Comparison of ENCODE assay signal across 8 mouse cellular contexts in genomic region chr15:3582807-3583636, GRCm38 (mm10). TPM values are rescaled to one million over a fixed set of nuclear protein-coding genes. Genes with fewer than 3 reads are reported as not detected.
DNase-seq lines count a peak whose midpoint lies in the region; ATAC-seq and TF ChIP-seq lines count a peak whose summit lies in the region.

Gene Ghr (minus strand): TSS chr15:3583492.

- peak; percentile 88 for TF ChIP-seq CTCF in heart, adult 2 months (IDR thresholded peaks at IDR 0.05)

- H3K4me3 ChIP-seq in embryonic facial prominence, embryonic 11.5 days (ENCODE audit: low read depth, low read length) = peak within 1 kb of the TSS; percentile 62
- peak within 1 kb of the TSS; percentile 97 for H3K4me3 ChIP-seq in heart, adult 2 months
- H3K4me3 ChIP-seq in limb, embryonic 12.5 days (replicated peaks) = peak within 1 kb of the TSS; percentile 68
- H3K4me3 ChIP-seq in midbrain, embryonic 15.5 days = peak within 1 kb of the TSS; percentile 65

- H3K36me3 ChIP-seq in embryonic facial prominence, embryonic 11.5 days (replicated peaks; ENCODE audit: control insufficient read depth, insufficient read depth, low read depth, low read length) = no peaks in the 10 kb centered on the region
- peaks cover 21% of the 10 kb centered on the region for H3K36me3 ChIP-seq in heart, adult 2 months (ENCODE audit: control insufficient read depth, insufficient read depth, low read length)
- H3K36me3 ChIP-seq in limb, embryonic 12.5 days = no peaks in the 10 kb centered on the region
- H3K36me3 ChIP-seq in midbrain, embryonic 15.5 days (replicated peaks) = no peaks in the 10 kb centered on the region

- peak; percentile 77 for TF ChIP-seq POLR2A in heart, adult 2 months (IDR thresholded peaks at IDR 0.05; ENCODE audit: insufficient read depth, low read depth, low read length)

- intact Hi-C loops in heart, adult 2 months (cut with DNase I) = loop anchor here (2.0 to 5.0 kb wide), 6 partner anchors 76 to 376 kb away; no protein-coding TSS in a partner anchor

- H3K4me1 ChIP-seq in embryonic facial prominence, embryonic 11.5 days (ENCODE audit: control insufficient read depth, insufficient read depth, low read length) = no peaks in the 10 kb centered on the region
- H3K4me1 ChIP-seq in heart, adult 2 months (ENCODE audit: control insufficient read depth, insufficient read depth, low read length) = peaks cover 2% of the 10 kb centered on the region
- peaks cover 9% of the 10 kb centered on the region for H3K4me1 ChIP-seq in limb, embryonic 12.5 days (replicated peaks)
- 0 out of 2 replicates have a peak, but pooled peaks cover 6% of the 10 kb centered on the region for H3K4me1 ChIP-seq in midbrain, embryonic 15.5 days

- no peaks in the 10 kb centered on the region for H3K9me3 ChIP-seq in embryonic facial prominence, embryonic 11.5 days (replicated peaks; ENCODE audit: control insufficient read depth, low read length)
- no peaks in the 10 kb centered on the region for H3K9me3 ChIP-seq in limb, embryonic 12.5 days
- no peaks in the 10 kb centered on the region for H3K9me3 ChIP-seq in midbrain, embryonic 15.5 days

- H3K79me2 ChIP-seq in heart, adult 2 months (replicated peaks; ENCODE audit: control insufficient read depth, insufficient read depth, low read length) = no peaks in the 10 kb centered on the region

- under 1% methylated on average over 49 of the region's 52 CpGs for WGBS in embryonic facial prominence, embryonic 11.5 days
- 0% methylated on average over 48 of the region's 52 CpGs for WGBS in heart, adult 2 months
- under 1% methylated on average over 49 of the region's 52 CpGs for WGBS in limb, embryonic 12.5 days
- WGBS in midbrain, embryonic 15.5 days = under 1% methylated on average over 51 of the region's 52 CpGs

- peak within 1 kb of the TSS; percentile 83 for H3K4me2 ChIP-seq in embryonic facial prominence, embryonic 11.5 days (ENCODE audit: low read depth, low read length)
- peak within 1 kb of the TSS; percentile 71 for H3K4me2 ChIP-seq in limb, embryonic 12.5 days
- peak within 1 kb of the TSS; percentile 68 for H3K4me2 ChIP-seq in midbrain, embryonic 15.5 days

- peak; percentile 18 to 33 for DNase-seq in spleen, adult 18-20 months
- no peak for DNase-seq in spleen, adult 12 weeks (ENCODE audit: low spot score)
- DNase-seq in embryonic facial prominence, embryonic 11.5 days (ENCODE audit: low spot score) = peak; percentile 92
- DNase-seq in heart, adult 2 months = peak; percentile 90 to 91
- DNase-seq in kidney, adult 8-10 months = peak; percentile 91 to 92
- peak; percentile 11 to 13 for DNase-seq in spleen, postnatal 14 days (ENCODE audit: low spot score in 2 of 2)

- ATAC-seq in embryonic facial prominence, embryonic 11.5 days (replicated peaks; ENCODE audit: insufficient number of reproducible peaks, low FRiP score, low TSS enrichment, low read depth) = peak; percentile 93
- peak; percentile 88 for ATAC-seq in limb, embryonic 12.5 days (ENCODE audit: insufficient number of reproducible peaks, insufficient read depth, low FRiP score, low TSS enrichment, low read depth)
- ATAC-seq in midbrain, embryonic 15.5 days (replicated peaks) = peak; percentile 97

- no peaks in the 10 kb centered on the region for H3K27me3 ChIP-seq in embryonic facial prominence, embryonic 11.5 days (ENCODE audit: control insufficient read depth, insufficient read depth, low read length)
- H3K27me3 ChIP-seq in heart, adult 2 months (ENCODE audit: control insufficient read depth, insufficient read depth, low read length) = no peaks in the 10 kb centered on the region
- 0 out of 2 replicates have a peak, but pooled peaks cover 2% of the 10 kb centered on the region for H3K27me3 ChIP-seq in limb, embryonic 12.5 days
- no peaks in the 10 kb centered on the region for H3K27me3 ChIP-seq in midbrain, embryonic 15.5 days (replicated peaks)

- peak within 1 kb of the TSS; percentile 80 for H3K27ac ChIP-seq in embryonic facial prominence, embryonic 11.5 days (replicated peaks; ENCODE audit: low read depth, low read length)
- H3K27ac ChIP-seq in heart, adult 2 months = peak within 1 kb of the TSS; percentile 98
- H3K27ac ChIP-seq in limb, embryonic 12.5 days = peak within 1 kb of the TSS; percentile 95
- H3K27ac ChIP-seq in midbrain, embryonic 15.5 days = peak within 1 kb of the TSS; percentile 87

- TF ChIP-seq EP300 in heart, adult 2 months (IDR thresholded peaks at IDR 0.05; ENCODE audit: insufficient read depth, low read depth, low read length) = peak; percentile 67

- H3K9ac ChIP-seq in embryonic facial prominence, embryonic 11.5 days (replicated peaks; ENCODE audit: low read length) = peak within 1 kb of the TSS; percentile 77
- H3K9ac ChIP-seq in heart, adult 2 months (ENCODE audit: low read depth, low read length) = peak within 1 kb of the TSS; percentile 93
- H3K9ac ChIP-seq in limb, embryonic 12.5 days (replicated peaks) = peak within 1 kb of the TSS; percentile 77
- H3K9ac ChIP-seq in midbrain, embryonic 15.5 days = peak within 1 kb of the TSS; percentile 67

RNA-seq across cellular contexts. Expression of gene Ghr, which starts in this region (rescaled TPM):
- 26.6 and 29.1 TPM in 2 replicates for polyA plus RNA-seq in embryonic facial prominence, embryonic 11.5 days (2014; fragmentation: Nextera tagmentation; extraction: Ambion mirVana)
- total RNA-seq in heart, adult 2 months (2021) = 100 to 1,000 TPM; 160 to 161 TPM
- 46.1 and 96.0 TPM in 2 replicates for polyA plus RNA-seq in heart, adult 2 months (2012; rRNA removed)
- 35.8 and 44.8 TPM in 2 replicates for polyA plus RNA-seq in limb, embryonic 12.5 days (2016; fragmentation: Nextera tagmentation; extraction: Ambion mirVana)
- 7.2 and 7.9 TPM in 2 replicates for polyA plus RNA-seq in midbrain, embryonic 15.5 days (2015; fragmentation: Nextera tagmentation; extraction: Ambion mirVana)
